Comparison of ENCODE assay signal across 10 mouse cellular contexts in genomic region chr3:58002792-58003574, GRCm38 (mm10).
DNase-seq lines count a peak whose midpoint lies in the region; ATAC-seq lines count a peak whose summit lies in the region.
"Had no signal": no experiment of that assay in that cellular context is flagged by ENCODE, and none has a peak within 500 bp of the region (broad histone marks: within the 10 kb centered on the region; RNA-seq: fewer than 3 reads in every experiment).

No protein-coding gene starts in this region.

- H3K9me3 ChIP-seq in embryonic facial prominence, embryonic 10.5 days: no peaks in the 10 kb centered on the region
- no peaks in the 10 kb centered on the region for H3K9me3 ChIP-seq in midbrain, embryonic 14.5 days (ENCODE audit: control insufficient read depth, low read length)
- H3K9me3 ChIP-seq: heart, embryonic 12.5 days; neural tube, embryonic 13.5 days had no signal

- no peak overlapping the region for H3K4me2 ChIP-seq in midbrain, embryonic 14.5 days (ENCODE audit: low read length)
- H3K4me2 ChIP-seq: heart, embryonic 12.5 days; neural tube, embryonic 13.5 days had no signal

- no peaks in the 10 kb centered on the region for H3K36me3 ChIP-seq in embryonic facial prominence, embryonic 10.5 days (replicated peaks)
- no peaks in the 10 kb centered on the region for H3K36me3 ChIP-seq in midbrain, embryonic 14.5 days (ENCODE audit: control insufficient read depth, insufficient read depth, low read length)
- H3K36me3 ChIP-seq: heart, embryonic 12.5 days; neural tube, embryonic 13.5 days had no signal

- ATAC-seq in midbrain, embryonic 14.5 days (ENCODE audit: low FRiP score, low TSS enrichment): peak; percentile 67

- no peak overlapping the region for H3K4me3 ChIP-seq in embryonic facial prominence, embryonic 10.5 days
- no peak overlapping the region for H3K4me3 ChIP-seq in midbrain, embryonic 14.5 days (replicated peaks; ENCODE audit: low read depth, low read length)
- H3K4me3 ChIP-seq: heart, embryonic 12.5 days; neural tube, embryonic 13.5 days had no signal

- H3K27me3 ChIP-seq in embryonic facial prominence, embryonic 10.5 days (replicated peaks; ENCODE audit: low read depth, poor library complexity, severe bottlenecking): no peaks in the 10 kb centered on the region
- no peaks in the 10 kb centered on the region for H3K27me3 ChIP-seq in midbrain, embryonic 14.5 days (ENCODE audit: control insufficient read depth, insufficient read depth, low read length)
- H3K27me3 ChIP-seq: heart, embryonic 12.5 days had no signal

- H3K27ac ChIP-seq in embryonic facial prominence, embryonic 10.5 days (replicated peaks): peak overlapping the region; percentile 54
- H3K27ac ChIP-seq in midbrain, embryonic 14.5 days (replicated peaks; ENCODE audit: low read depth, low read length): no peak overlapping the region
- H3K27ac ChIP-seq: neural tube, embryonic 13.5 days had no signal

- 44% methylated on average over 7 of the region's 7 CpGs for WGBS in embryonic facial prominence, embryonic 10.5 days
- WGBS in midbrain, embryonic 14.5 days: 37% methylated on average over 7 of the region's 7 CpGs

- DNase-seq in lung, adult 18-20 months: peak; percentile 3 to 19
- DNase-seq in lung, postnatal 4 days: no peak
- DNase-seq in embryonic facial prominence, embryonic 10.5 days (ENCODE audit: low spot score): peak; percentile 68
- peak; percentile 57 for DNase-seq in kidney, postnatal 10 days
- peak; percentile 76 for DNase-seq in midbrain, embryonic 14.5 days
- DNase-seq in layer of hippocampus, adult 9-10 months (ENCODE audit: low spot score): no peak
- DNase-seq in spleen, adult 18-20 months: no peak
- DNase-seq in left cerebral cortex, adult 11 months (ENCODE audit: low spot score): no peak

- H3K9ac ChIP-seq in midbrain, embryonic 14.5 days (replicated peaks; ENCODE audit: low read length): no peak overlapping the region
- H3K9ac ChIP-seq: heart, embryonic 12.5 days; neural tube, embryonic 13.5 days had no signal

- peaks cover 13% of the 10 kb centered on the region for H3K4me1 ChIP-seq in embryonic facial prominence, embryonic 10.5 days
- H3K4me1 ChIP-seq in midbrain, embryonic 14.5 days (ENCODE audit: control insufficient read depth, insufficient read depth, low read length): no peaks in the 10 kb centered on the region
- H3K4me1 ChIP-seq: heart, embryonic 12.5 days had no signal

Comparison
In these comparisons a context has a peak if more than half of its experiments do, and no peak if none do; other contexts are left out.
1. DNase-seq: peak in lung, adult 18-20 months (2 of 2), embryonic facial prominence, embryonic 10.5 days (single experiment), kidney, postnatal 10 days (single experiment) and midbrain, embryonic 14.5 days (single experiment); none in lung, postnatal 4 days (0 of 2), layer of hippocampus, adult 9-10 months (single experiment), spleen, adult 18-20 months (0 of 2) and left cerebral cortex, adult 11 months (single experiment).